Mouse (Mus musculus) embryo, embryonic 11.5 days (tissue): ENCODE measurements around the gene Tmem131.

Experiments
- DNase-seq: peaks from one replicate; pipeline ENCODE4 v3.0.0-alpha.2; 2012; ENCODE audit warnings: low read depth, low spot score

Tmem131 gene

GRCm38 (mm10) chr1:36938801-36939286, 4.6 kb downstream of the Tmem131 start:
- no peak for DNase-seq

GRCm38 (mm10) chr1:36938348-36938747, 5.1 kb downstream of the Tmem131 start:
- no peak for DNase-seq

GRCm38 (mm10) chr1:36937648-36938047, 5.8 kb downstream of the Tmem131 start:
- peak; percentile 23 for DNase-seq

- no peak for DNase-seq
Measured at GRCm38 (mm10) chr1:36937015-36937414, 6.5 kb downstream of the Tmem131 start.

- no peak for DNase-seq
Measured at GRCm38 (mm10) chr1:36936567-36936966, 6.9 kb downstream of the Tmem131 start.

- no peak for DNase-seq
Measured at GRCm38 (mm10) chr1:36934778-36935177, 8.7 kb downstream of the Tmem131 start.

- no peak for DNase-seq
Measured at GRCm38 (mm10) chr1:36933965-36934585, 9.4 kb downstream of the Tmem131 start.

- DNase-seq = no peak
Measured at GRCm38 (mm10) chr1:36932231-36932630, 11.2 kb downstream of the Tmem131 start.

GRCm38 (mm10) chr1:36930911-36931310, 12.6 kb downstream of the Tmem131 start:
- no peak for DNase-seq

- DNase-seq = no peak
Measured at GRCm38 (mm10) chr1:36929996-36930395, 13.5 kb downstream of the Tmem131 start.

- no peak for DNase-seq
Measured at GRCm38 (mm10) chr1:36928357-36929330, 14.8 kb downstream of the Tmem131 start.

GRCm38 (mm10) chr1:36927569-36927968, 15.9 kb downstream of the Tmem131 start:
- no peak for DNase-seq

- no peak for DNase-seq
Measured at GRCm38 (mm10) chr1:36926738-36927137, 16.7 kb downstream of the Tmem131 start.

- no peak for DNase-seq
Measured at GRCm38 (mm10) chr1:36926246-36926645, 17.2 kb downstream of the Tmem131 start.

- no peak for DNase-seq
Measured at GRCm38 (mm10) chr1:36925781-36926180, 17.7 kb downstream of the Tmem131 start.

GRCm38 (mm10) chr1:36924853-36925252, 18.6 kb downstream of the Tmem131 start:
- no peak for DNase-seq

- DNase-seq = no peak
Measured at GRCm38 (mm10) chr1:36923911-36924310, 19.6 kb downstream of the Tmem131 start.

- DNase-seq = no peak
Measured at GRCm38 (mm10) chr1:36922623-36923421, 20.6 kb downstream of the Tmem131 start.

- DNase-seq = no peak
Measured at GRCm38 (mm10) chr1:36921614-36922393, 21.7 kb downstream of the Tmem131 start.

- no peak for DNase-seq
Measured at GRCm38 (mm10) chr1:36920726-36921125, 22.7 kb downstream of the Tmem131 start.

GRCm38 (mm10) chr1:36920154-36920716, 23.2 kb downstream of the Tmem131 start:
- DNase-seq = no peak
